Mouse (Mus musculus): ENCODE data around the gene Nrxn3. TPM values are rescaled to one million over a fixed set of nuclear protein-coding genes. Genes with fewer than 3 reads are reported as not detected.

The Nrxn3 gene
- polyA plus RNA-seq, 1 experiment from 2014 or later, result 1.4 TPM

DNA sequence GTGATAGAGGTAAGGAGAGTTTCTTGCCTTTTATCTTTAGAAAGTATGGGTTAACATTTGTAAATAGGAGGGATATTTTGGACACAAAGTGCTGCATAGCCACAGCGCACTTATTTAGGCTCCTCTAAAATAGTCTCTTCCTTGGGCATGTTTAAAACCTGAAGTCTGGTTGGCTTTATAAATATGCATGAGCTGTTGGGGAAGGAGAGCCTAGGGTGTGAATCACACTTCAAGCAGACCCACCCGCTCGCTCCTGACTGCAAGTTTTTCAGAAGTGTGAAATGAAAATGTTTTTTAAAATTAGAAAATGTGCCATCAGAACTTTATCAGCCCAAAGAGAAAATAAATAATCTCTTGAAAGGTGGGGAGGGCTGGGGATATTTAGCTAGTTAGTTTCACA, 1001.4 kb downstream of the Nrxn3 start:
- Histone ChIP-seq H3K9me3 (ENCODE audit: control insufficient read depth, low read length) (no peaks in the 10 kb centered on the region), H3K9ac (ENCODE audit: low read depth, low read length) (no peak overlapping the region), H3K4me2 (ENCODE audit: low read depth, low read length) (no peak overlapping the region), H3K4me3 (ENCODE audit: low read length) (no peak overlapping the region), H3K4me1 (ENCODE audit: control insufficient read depth, insufficient read depth, low read length) (no peaks in the 10 kb centered on the region), H3K36me3 (ENCODE audit: control insufficient read depth, insufficient read depth, low read length) (no peaks in the 10 kb centered on the region), H3K27me3 (replicated peaks; ENCODE audit: control insufficient read depth, insufficient read depth, low read length) (no peaks in the 10 kb centered on the region), H3K27ac (ENCODE audit: low read length) (no peak overlapping the region)
- 53% methylated on average over 3 of the region's 3 CpGs for WGBS
- ATAC-seq, result no peak

DNA sequence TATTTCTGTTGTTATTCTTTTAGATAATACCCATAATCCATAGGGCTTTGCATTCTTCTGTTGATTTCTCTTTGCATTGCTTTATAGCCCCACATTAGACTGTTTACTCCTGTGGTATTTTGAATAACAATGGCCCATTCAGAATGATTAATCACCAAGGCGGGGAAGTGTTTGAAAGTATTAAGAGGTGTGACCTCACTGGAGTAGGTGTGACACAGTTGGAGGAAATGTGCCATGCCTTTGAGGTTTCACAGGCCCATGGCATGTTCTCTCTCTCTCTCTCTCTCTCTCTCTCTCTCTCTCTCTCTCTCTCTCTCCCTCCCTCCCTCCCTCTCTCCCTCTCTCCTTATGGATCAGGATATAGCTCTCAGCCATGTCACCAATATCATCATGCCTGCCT, 1019.6 kb downstream of the Nrxn3 start:
- WGBS, result 78% methylated on average over 1 of the region's 1 CpGs
- no peak for ATAC-seq

DNA sequence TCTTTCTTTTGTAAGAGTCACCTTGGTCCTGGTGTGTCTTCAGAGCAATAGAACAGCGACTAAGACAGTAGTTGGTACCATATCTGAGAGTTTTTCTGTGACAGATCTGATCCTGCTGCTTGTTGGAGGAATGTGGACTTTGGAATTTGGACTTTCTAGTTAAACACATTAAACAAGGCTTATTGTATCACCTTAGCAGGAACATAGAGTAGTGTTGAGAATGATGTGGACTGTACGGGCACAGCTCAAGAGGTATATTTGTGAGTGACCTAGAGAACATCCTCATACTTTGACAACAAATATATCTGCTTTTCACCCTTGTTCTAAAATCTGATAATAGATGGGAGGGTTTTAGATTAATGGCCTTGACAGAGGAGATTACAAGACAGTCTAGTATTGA, 1020.1 kb downstream of the Nrxn3 start:
- 78% methylated on average over 2 of the region's 2 CpGs for WGBS
- 0 out of 2 replicates have a peak, but pooled peaks have one; percentile 31 for ATAC-seq
- H3K27ac ChIP-seq (ENCODE audit: low read length), result no peak overlapping the region

More for the DNA sequence above, 1019.6 kb downstream of the Nrxn3 start:
- H3K36me3 ChIP-seq (ENCODE audit: control insufficient read depth, insufficient read depth, low read length), result no peaks in the 10 kb centered on the region
- no peak overlapping the region for H3K4me2 ChIP-seq (ENCODE audit: low read depth, low read length)
- H3K9ac ChIP-seq (ENCODE audit: low read depth, low read length), result no peak overlapping the region
- no peaks in the 10 kb centered on the region for H3K9me3 ChIP-seq (ENCODE audit: control insufficient read depth, low read length)
- H3K4me1 ChIP-seq (ENCODE audit: control insufficient read depth, insufficient read depth, low read length), result no peaks in the 10 kb centered on the region
- H3K27me3 ChIP-seq (replicated peaks; ENCODE audit: control insufficient read depth, insufficient read depth, low read length), result no peaks in the 10 kb centered on the region
- H3K27ac ChIP-seq (ENCODE audit: low read length), result no peak overlapping the region
- no peak overlapping the region for H3K4me3 ChIP-seq (ENCODE audit: low read length)

DNA sequence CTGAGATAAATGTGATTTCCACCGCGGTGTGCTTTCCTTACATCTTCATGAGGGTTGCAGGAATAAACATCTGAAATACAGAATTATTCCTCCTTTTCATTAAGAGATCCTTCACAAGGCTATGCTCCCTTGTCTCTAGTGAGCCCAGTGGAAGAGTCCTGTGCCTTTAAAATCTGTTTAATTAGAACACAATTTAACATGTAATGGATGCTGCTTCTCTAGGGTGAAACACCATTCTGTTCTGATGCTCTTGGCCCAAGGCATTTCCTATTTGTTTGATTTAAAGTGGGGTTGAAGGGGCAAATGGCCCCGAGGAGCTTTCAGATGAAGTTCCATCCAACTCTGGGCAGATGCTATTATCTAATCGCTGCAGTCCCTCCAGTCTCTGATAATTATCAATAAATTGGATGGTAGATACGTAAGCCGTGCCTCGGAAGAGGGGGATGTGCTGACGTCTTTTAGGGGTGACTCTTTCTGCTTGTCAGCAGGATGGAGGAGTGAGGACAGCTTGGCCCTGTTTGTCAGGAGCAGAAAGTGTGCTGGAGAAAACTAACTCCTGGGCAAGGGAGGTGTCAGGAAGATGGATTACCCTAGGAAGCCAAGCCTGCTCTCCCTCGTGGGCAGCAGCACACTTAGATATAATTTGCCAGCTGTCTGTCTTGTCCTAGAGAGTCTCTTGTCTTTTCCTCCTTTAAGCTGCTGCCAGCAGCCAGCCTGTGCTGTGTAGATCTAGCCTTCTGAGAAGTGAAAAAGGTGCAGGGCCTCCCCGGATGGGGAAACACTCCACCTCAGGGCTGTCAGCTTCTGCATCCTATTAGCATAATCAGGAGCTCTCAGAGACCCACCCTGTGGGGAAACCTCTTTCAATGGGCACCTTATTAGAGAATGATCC, 1041.8 kb downstream of the Nrxn3 start:
- Histone ChIP-seq H3K4me2 (ENCODE audit: low read depth, low read length) (no peak overlapping the region), H3K9ac (ENCODE audit: low read depth, low read length) (no peak overlapping the region), H3K36me3 (ENCODE audit: control insufficient read depth, insufficient read depth, low read length) (no peaks in the 10 kb centered on the region), H3K4me3 (ENCODE audit: low read length) (no peak overlapping the region), H3K27me3 (replicated peaks; ENCODE audit: control insufficient read depth, insufficient read depth, low read length) (no peaks in the 10 kb centered on the region), H3K4me1 (ENCODE audit: control insufficient read depth, insufficient read depth, low read length) (no peaks in the 10 kb centered on the region), H3K9me3 (ENCODE audit: control insufficient read depth, low read length) (no peaks in the 10 kb centered on the region), H3K27ac (ENCODE audit: low read length) (no peak overlapping the region)
- WGBS, result 40% methylated on average over 10 of the region's 10 CpGs
- no peak for ATAC-seq

More for the DNA sequence above, 1020.1 kb downstream of the Nrxn3 start:
- Histone ChIP-seq H3K4me3 (ENCODE audit: low read length) (no peak overlapping the region), H3K4me2 (ENCODE audit: low read depth, low read length) (no peak overlapping the region), H3K9ac (ENCODE audit: low read depth, low read length) (no peak overlapping the region), H3K36me3 (ENCODE audit: control insufficient read depth, insufficient read depth, low read length) (no peaks in the 10 kb centered on the region), H3K4me1 (ENCODE audit: control insufficient read depth, insufficient read depth, low read length) (no peaks in the 10 kb centered on the region), H3K9me3 (ENCODE audit: control insufficient read depth, low read length) (no peaks in the 10 kb centered on the region), H3K27me3 (replicated peaks; ENCODE audit: control insufficient read depth, insufficient read depth, low read length) (no peaks in the 10 kb centered on the region)

DNA sequence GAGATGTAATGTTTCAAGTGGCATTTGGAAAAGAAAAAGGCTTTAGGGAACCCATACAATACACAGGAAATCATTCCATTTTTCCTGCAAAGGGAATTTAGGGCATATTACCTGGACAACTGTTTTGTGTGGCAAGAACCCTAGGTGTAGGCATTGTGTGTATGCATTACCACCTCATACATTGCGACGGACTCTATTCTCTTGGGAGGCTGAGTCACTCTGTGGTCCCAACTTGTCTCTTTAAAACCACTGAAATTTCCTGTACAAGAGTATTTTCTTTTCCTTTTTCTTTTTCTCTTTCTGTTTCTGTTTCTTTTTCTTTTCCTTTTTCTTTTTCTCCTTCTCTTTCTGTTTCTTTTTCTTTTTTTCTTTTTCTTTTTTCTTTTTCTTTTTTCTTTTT, 1042.5 kb downstream of the Nrxn3 start:
- H3K27me3 ChIP-seq (replicated peaks; ENCODE audit: control insufficient read depth, insufficient read depth, low read length), result no peaks in the 10 kb centered on the region
- H3K4me2 ChIP-seq (ENCODE audit: low read depth, low read length), result no peak overlapping the region
- H3K9ac ChIP-seq (ENCODE audit: low read depth, low read length), result no peak overlapping the region
- 80% methylated on average over 2 of the region's 2 CpGs for WGBS
- no peak for ATAC-seq
- H3K4me1 ChIP-seq (ENCODE audit: control insufficient read depth, insufficient read depth, low read length), result no peaks in the 10 kb centered on the region
- no peak overlapping the region for H3K27ac ChIP-seq (ENCODE audit: low read length)
- H3K4me3 ChIP-seq (ENCODE audit: low read length), result no peak overlapping the region
- no peaks in the 10 kb centered on the region for H3K36me3 ChIP-seq (ENCODE audit: control insufficient read depth, insufficient read depth, low read length)
- H3K9me3 ChIP-seq (ENCODE audit: control insufficient read depth, low read length), result no peaks in the 10 kb centered on the region

DNA sequence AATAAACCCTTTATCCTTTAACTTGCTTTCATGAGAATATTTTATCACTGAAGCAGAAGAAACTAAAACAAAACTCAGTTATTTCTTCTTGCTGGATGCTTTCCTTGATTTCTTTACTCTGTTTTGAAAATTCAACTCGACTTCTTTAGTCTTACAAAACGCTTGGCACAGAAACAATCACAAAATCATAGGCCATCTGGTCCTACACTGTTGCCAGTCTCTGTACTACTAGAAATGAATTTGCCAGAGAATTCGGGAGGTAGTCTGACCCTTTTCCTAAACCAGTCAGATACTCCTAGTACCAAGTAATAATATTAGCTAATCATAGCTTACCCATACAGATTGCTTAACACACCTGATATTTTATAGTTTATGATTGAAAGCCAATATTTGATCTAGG, 1066.1 kb downstream of the Nrxn3 start:
- no peak for ATAC-seq
- H3K4me2 ChIP-seq (ENCODE audit: low read depth, low read length), result no peak overlapping the region
- no peaks in the 10 kb centered on the region for H3K27me3 ChIP-seq (replicated peaks; ENCODE audit: control insufficient read depth, insufficient read depth, low read length)
- WGBS, result 86% methylated on average over 3 of the region's 3 CpGs
- no peak overlapping the region for H3K4me3 ChIP-seq (ENCODE audit: low read length)
- no peak overlapping the region for H3K27ac ChIP-seq (ENCODE audit: low read length)
- H3K9me3 ChIP-seq (ENCODE audit: control insufficient read depth, low read length), result no peaks in the 10 kb centered on the region
- H3K9ac ChIP-seq (ENCODE audit: low read depth, low read length), result no peak overlapping the region
- H3K4me1 ChIP-seq (ENCODE audit: control insufficient read depth, insufficient read depth, low read length), result no peaks in the 10 kb centered on the region
- no peaks in the 10 kb centered on the region for H3K36me3 ChIP-seq (ENCODE audit: control insufficient read depth, insufficient read depth, low read length)

DNA sequence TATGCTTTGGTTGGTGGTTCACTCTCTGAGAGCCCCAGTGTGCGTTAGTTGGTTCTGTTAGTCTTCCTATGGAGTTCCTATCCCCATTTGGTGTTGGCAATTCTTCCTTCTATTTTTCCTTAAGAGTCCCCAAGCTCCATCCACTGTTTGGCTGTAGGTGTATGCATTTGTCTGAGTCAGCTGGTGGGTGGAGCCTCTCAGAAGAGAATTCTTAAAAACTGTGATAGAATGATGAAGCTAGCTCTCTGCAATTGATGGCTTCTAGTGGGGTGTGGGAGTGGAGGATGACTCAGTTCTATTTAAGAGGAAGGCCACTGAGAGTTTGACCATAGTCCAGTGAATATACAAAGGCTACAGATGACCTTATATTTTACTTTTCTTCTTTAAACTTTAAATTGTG, 1067.3 kb downstream of the Nrxn3 start:
- no peak overlapping the region for H3K27ac ChIP-seq (ENCODE audit: low read length)
- H3K4me2 ChIP-seq (ENCODE audit: low read depth, low read length), result no peak overlapping the region
- H3K36me3 ChIP-seq (ENCODE audit: control insufficient read depth, insufficient read depth, low read length), result no peaks in the 10 kb centered on the region
- H3K4me1 ChIP-seq (ENCODE audit: control insufficient read depth, insufficient read depth, low read length), result no peaks in the 10 kb centered on the region
- H3K9ac ChIP-seq (ENCODE audit: low read depth, low read length), result no peak overlapping the region
- 84% methylated on average over 1 of the region's 1 CpGs for WGBS
- H3K4me3 ChIP-seq (ENCODE audit: low read length), result no peak overlapping the region
- H3K27me3 ChIP-seq (replicated peaks; ENCODE audit: control insufficient read depth, insufficient read depth, low read length), result no peaks in the 10 kb centered on the region
- no peaks in the 10 kb centered on the region for H3K9me3 ChIP-seq (ENCODE audit: control insufficient read depth, low read length)
- ATAC-seq, result no peak

DNA sequence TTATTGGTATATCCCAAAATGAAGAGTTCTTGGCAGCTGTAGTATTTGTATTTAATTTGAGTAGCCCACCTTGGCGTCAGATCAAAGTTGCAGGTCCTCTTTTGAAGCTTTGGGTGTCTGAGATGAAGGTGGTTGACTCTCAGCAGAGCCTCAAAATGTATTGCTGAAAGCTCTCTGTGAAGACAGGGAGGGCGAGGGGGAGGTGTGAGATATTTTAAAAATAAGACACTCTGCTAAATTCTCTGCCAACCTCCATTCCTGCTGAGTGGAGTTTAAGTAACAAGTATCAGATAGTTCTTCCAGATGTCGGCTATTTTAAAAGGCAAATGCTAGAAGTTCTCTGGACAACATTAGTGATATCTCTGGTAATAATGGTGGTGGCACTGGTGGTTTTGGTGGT, 1069.2 kb downstream of the Nrxn3 start:
- no peaks in the 10 kb centered on the region for H3K27me3 ChIP-seq (replicated peaks; ENCODE audit: control insufficient read depth, insufficient read depth, low read length)
- 77% methylated on average over 3 of the region's 3 CpGs for WGBS
- ATAC-seq, result no peak

DNA sequence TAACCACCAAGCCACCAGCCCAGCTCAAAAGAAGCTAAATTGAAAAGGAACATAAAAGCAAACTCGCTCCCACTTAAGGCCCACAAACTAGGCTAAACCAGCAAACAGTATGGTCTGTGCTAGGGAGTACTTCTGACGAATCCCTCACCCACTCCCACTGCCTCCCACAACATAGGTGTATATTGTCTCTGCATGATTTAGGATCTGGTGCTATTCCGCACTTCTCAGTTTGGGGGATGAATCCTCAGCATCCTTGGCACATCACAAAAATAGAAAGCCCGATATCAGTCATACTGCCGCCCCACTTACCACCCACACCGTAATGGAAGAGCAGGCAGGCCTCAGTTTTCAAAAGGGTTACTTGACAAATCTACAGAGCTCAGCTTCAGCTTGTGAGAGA, 1072.1 kb downstream of the Nrxn3 start:
- H3K4me1 ChIP-seq (ENCODE audit: control insufficient read depth, insufficient read depth, low read length), result no peaks in the 10 kb centered on the region
- WGBS, result 88% methylated on average over 6 of the region's 6 CpGs
- H3K9ac ChIP-seq (ENCODE audit: low read depth, low read length), result no peak overlapping the region
- H3K4me3 ChIP-seq (ENCODE audit: low read length), result no peak overlapping the region
- no peak overlapping the region for H3K27ac ChIP-seq (ENCODE audit: low read length)
- H3K27me3 ChIP-seq (replicated peaks; ENCODE audit: control insufficient read depth, insufficient read depth, low read length), result no peaks in the 10 kb centered on the region
- ATAC-seq, result no peak
- H3K36me3 ChIP-seq (ENCODE audit: control insufficient read depth, insufficient read depth, low read length), result no peaks in the 10 kb centered on the region
- no peaks in the 10 kb centered on the region for H3K9me3 ChIP-seq (ENCODE audit: control insufficient read depth, low read length)
- no peak overlapping the region for H3K4me2 ChIP-seq (ENCODE audit: low read depth, low read length)

More for the DNA sequence above, 1069.2 kb downstream of the Nrxn3 start:
- H3K4me2 ChIP-seq (ENCODE audit: low read depth, low read length), result no peak overlapping the region
- H3K36me3 ChIP-seq (ENCODE audit: control insufficient read depth, insufficient read depth, low read length), result no peaks in the 10 kb centered on the region
- H3K9ac ChIP-seq (ENCODE audit: low read depth, low read length), result no peak overlapping the region
- H3K9me3 ChIP-seq (ENCODE audit: control insufficient read depth, low read length), result no peaks in the 10 kb centered on the region
- no peaks in the 10 kb centered on the region for H3K4me1 ChIP-seq (ENCODE audit: control insufficient read depth, insufficient read depth, low read length)
- no peak overlapping the region for H3K27ac ChIP-seq (ENCODE audit: low read length)
- no peak overlapping the region for H3K4me3 ChIP-seq (ENCODE audit: low read length)
